Mouse (Mus musculus) Patski (cell line): Measurements from ENCODE around the gene Eppin. TPM values are rescaled to one million over a fixed set of nuclear protein-coding genes. Genes with fewer than 3 reads are reported as not detected.
"Not testable (repeated sequence)": the region's sequence is repeated elsewhere in the genome, so short reads cannot be mapped to it uniquely, and the experiment has no call there.

Experiments
- ATAC-seq: fragments of 100-300 bp; one replicate; pipeline ENCODE4 v1.8.0; 2021
- CTCF ChIA-PET: fragments of 350-600 bp; sonication (Branson Sonifier 250); formaldehyde crosslinking; loops from one replicate; lab custom pipeline; 2022; ENCODE audit warnings: inconsistent platforms; lab: Charles Lee
- POLR2A ChIA-PET: fragments of 350-600 bp; sonication (Branson Sonifier 250); formaldehyde crosslinking; loops from one replicate; lab custom pipeline; 2022; ENCODE audit warnings: antibody characterized with exemption, inconsistent platforms; lab: Charles Lee
- DNase-seq: peaks from one replicate; pipeline ENCODE4 v3.0.0-alpha.2; 2011; ENCODE audit warnings: low read depth, low spot score
- H3K27me3 ChIP-seq: fragments of 371-371 bp; one replicate; pipeline ENCODE4 v1.5.1; 2021
- CTCF ChIP-seq: fragments of 100-300 bp; IDR thresholded peaks from one replicate; pipeline ENCODE4 v1.5.1; 2021
- in situ Hi-C: fragments of 300-500 bp; cut with MboI; formaldehyde crosslinking; loops from 3 replicates; pipeline ENCODE4 v1.11.1; 2018; ENCODE audit warnings: low pct_unique_long_range_greater_than_20kb, mixed read lengths
- polyA plus RNA-seq: library from polyadenylated mRNA; unstranded; gene quantifications from one replicate; pipeline ENCODE4 v1.2.3, GENCODE M21; 2021

Eppin gene
- polyA plus RNA-seq, 1 experiment from 2014 or later = not detected

DNA sequence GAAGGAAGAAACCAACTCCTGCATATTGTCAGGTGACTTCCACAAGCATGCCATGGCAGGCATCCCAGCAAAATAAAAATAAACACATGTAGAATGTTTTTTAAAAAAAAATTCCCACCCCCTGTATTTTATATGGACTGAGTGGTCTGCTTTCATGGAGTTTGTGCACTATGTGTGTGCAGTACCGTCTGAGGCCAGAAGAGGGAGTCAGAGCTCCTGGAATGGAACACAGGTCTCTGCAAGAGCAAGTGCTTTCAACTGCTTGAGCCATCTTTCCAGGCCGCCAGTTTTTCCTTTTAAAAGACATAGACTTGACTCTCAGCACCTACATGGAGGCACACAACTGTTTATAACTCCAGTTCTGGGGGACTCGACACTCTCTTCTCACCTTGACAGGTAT, 10.1 kb upstream of the Eppin start:
- H3K27me3 ChIP-seq = no peaks in the 10 kb centered on the region
- DNase-seq (no peak), ATAC-seq (no peak)
- ChIA-PET CTCF (interaction anchor here (1.0 kb wide), 1 partner anchor 10 kb away, joined by 3 read pairs; the partner anchor contains the start of gene Eppin), POLR2A (no interaction called here)
- TF ChIP-seq CTCF = no peak
- in situ Hi-C loops = no loop called here

DNA sequence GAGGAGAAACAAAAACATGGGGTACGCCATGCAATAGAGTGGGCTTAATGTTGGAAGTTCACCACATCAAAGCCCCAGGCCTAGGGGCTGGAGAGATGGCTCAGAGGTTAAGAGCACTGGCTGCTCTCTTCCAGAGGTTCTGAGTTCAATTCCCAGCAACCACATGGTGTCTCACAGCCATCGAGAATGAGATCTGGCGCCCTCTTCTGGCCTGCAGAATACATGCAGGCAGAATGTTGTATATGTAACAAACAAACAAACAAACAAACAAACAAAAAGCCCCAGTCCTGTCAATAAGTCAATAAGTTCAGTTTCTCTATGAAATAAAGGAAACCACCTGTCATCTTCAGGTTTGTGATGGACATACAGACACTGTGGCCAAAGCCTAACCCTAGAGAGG, 6.8 kb upstream of the Eppin start:
- ATAC-seq = no peak
- POLR2A ChIA-PET = no interaction called here
- no peak for DNase-seq
- CTCF ChIA-PET = no interaction called here
- peak; percentile 35 for TF ChIP-seq CTCF
- peaks cover 2% of the 10 kb centered on the region for H3K27me3 ChIP-seq
- in situ Hi-C loops = no loop called here

DNA sequence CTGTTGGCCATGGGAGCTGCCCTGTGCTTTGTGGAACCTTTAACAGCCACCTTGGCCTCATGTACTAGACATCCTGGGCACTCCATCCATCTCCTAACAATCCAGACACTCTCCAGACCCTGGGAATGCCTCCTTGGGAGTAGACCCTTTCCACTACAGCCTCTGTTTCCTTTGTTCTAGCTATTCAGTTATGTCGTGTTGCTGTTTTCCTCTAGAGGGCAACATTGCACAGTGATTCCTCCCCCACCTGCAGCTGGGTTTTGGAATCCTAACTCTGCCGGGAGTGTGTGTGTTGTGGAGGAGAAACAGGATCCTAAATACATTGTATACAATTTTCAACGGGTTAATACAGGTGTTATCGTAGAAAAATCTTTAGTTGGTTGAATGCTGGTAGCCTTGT, 1.4 kb downstream of the Eppin start:
- no peak for ATAC-seq
- TF ChIP-seq CTCF = peak; percentile 65
- ChIA-PET CTCF (interaction anchor here (0.9 to 2.5 kb wide), 8 partner anchors 14 to 134 kb away, joined by 3 to 26 read pairs (median 3); partner anchors contain the start of genes Spint4 and Wfdc13), POLR2A (interaction anchor here (1.3 kb wide), 1 partner anchor 133 kb away, joined by 4 read pairs; no protein-coding TSS in a partner anchor)
- peaks cover 16% of the 10 kb centered on the region for H3K27me3 ChIP-seq
- in situ Hi-C loops = loop anchor here (5.0 kb wide), 1 partner anchor 130 kb away; no protein-coding TSS in a partner anchor
- no peak for DNase-seq

DNA sequence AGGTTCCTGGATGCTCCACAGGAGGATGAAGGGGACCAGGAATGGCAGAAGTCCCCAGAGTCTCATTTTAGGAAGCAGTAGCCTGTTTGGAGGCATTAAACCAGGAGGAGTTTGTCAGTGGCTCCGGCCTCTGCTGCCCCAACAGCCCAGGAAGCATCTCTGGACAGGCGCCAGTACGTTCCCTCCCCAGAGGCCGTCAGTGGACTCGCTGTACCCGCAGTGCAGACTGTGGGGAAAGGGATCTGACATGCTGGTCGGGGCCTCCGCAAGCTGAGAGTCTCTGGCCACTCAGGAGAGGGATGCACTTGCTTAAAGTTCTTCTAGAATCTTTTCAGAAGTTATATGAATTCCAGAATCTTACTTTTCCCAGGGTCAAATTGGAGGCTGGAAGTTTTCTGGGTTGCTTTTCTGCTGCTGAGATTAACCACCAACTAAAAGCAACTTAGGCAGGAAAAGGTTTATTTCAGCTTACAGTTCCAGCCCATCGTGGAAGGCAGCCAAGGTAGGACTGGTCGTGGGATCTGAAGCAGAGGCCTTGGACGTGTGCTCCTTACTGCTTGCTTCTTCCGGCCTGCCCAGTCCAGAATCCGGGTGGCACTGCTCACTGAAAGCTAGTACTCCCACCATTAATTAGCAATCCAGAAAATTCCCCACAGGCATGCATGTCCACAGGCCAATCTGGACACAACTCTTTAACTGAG, 8.2 kb downstream of the Eppin start, which contains the start of gene Wfdc6a:
Gene Wfdc6a, minus strand, starts transcription at position 423 of the 701 bp plus-strand sequence.
- ATAC-seq, H3K27me3 ChIP-seq, DNase-seq, in situ Hi-C loops, POLR2A ChIA-PET, CTCF ChIA-PET: not testable (repeated sequence)

DNA sequence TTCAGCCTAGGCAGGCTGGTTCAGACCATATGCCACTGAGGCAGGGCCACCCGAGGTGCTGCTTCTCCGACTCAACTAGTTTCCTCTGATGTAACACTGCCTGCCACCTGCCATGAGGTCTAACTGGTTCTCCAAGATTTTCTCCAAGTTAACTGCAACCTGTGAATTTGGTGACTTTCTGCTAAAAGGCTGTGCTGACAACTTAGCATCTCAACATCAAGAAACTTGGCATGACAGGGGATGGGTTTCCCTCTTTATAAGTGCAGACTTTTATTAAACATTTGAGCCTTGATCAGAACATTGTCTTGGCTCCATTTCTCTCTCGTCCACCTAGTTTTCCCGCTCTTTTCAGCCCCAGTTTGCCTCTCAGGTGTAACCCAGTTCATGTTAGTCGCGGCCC, 20.0 kb downstream of the Eppin start, which contains the start of gene Spint3:
Gene Spint3, minus strand, starts transcription at position 101 of the 400 bp plus-strand sequence.
- POLR2A ChIA-PET, in situ Hi-C loops, CTCF ChIA-PET, ATAC-seq, DNase-seq, H3K27me3 ChIP-seq: not testable (repeated sequence)

DNA sequence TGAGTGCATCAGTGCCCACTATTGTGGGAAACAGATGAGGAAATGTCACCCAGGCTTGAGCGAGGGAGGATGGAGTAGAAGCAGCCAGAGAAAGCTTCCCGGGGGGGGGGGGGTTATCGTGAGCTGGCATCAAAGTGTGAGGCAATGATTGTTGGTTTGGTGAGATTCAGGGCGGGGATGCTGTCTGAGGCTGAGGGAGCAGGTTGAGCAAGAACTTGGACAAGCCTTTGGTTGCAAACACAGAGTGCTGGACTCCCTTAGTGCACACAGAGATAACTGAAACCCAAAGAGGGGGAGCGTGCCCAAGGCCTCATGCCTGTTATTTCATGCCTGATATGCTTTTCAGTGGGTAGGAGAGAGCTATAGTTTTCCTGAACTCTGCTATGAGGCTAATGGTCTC, 25.9 kb downstream of the Eppin start:
- in situ Hi-C loops = no loop called here
- ATAC-seq (no peak), DNase-seq (no peak)
- ChIA-PET POLR2A (no interaction called here), CTCF (interaction anchor here (0.6 to 1.2 kb wide), 2 partner anchors 17 to 46 kb away, joined by 3 read pairs; no protein-coding TSS in a partner anchor)
- no peak for TF ChIP-seq CTCF
- H3K27me3 ChIP-seq = no peaks in the 10 kb centered on the region

DNA sequence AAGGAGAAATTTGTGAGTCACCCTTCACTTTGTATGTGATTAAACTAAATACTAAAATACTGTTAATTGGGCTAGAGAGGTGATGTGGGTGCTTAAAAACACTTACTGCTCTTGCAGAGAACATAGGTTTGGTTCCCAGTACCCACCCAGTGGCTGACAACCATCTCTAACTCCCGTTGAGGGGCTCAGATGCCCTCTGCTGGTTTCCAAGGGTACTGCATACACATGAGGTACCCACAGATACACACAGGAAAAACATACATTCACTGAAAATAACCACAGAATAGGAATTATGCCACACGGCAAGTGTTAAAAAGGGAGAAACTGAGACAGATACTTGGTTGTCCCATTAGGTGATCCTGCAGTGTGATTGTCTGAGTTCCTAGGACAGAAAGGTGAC, 26.4 kb downstream of the Eppin start:
- CTCF ChIA-PET = interaction anchor here (0.6 to 1.2 kb wide), 2 partner anchors 16 to 46 kb away, joined by 3 read pairs; no protein-coding TSS in a partner anchor
- POLR2A ChIA-PET = no interaction called here
- peak; percentile 52 for TF ChIP-seq CTCF
- in situ Hi-C loops = no loop called here
- no peak for DNase-seq
- H3K27me3 ChIP-seq = no peaks in the 10 kb centered on the region
- ATAC-seq = no peak

DNA sequence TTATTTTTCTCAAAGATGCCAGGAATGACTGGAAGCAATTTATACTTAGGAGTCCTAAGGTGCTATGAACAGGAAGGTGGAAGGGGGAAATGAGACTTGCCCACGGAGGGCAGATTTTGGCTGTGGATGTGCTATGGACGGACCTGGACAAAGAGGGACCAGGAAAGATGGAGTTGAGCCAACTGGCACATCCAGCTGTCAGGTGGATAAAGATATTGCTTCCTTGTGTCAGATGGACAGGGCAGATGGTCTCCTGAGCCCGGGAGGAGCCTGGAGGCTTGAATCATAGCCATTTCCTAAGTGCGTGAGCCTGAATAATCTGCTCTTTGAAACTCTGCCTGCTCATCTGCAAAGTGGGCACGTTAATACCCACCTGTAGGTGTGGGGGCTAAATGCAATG, 29.0 kb downstream of the Eppin start:
- no peak for ATAC-seq
- no peaks in the 10 kb centered on the region for H3K27me3 ChIP-seq
- in situ Hi-C loops = no loop called here
- no peak for TF ChIP-seq CTCF
- POLR2A ChIA-PET = no interaction called here
- CTCF ChIA-PET = interaction anchor here (0.8 to 1.2 kb wide), 6 partner anchors 14 to 155 kb away, joined by 3 to 5 read pairs (median 3); no protein-coding TSS in a partner anchor
- no peak for DNase-seq

DNA sequence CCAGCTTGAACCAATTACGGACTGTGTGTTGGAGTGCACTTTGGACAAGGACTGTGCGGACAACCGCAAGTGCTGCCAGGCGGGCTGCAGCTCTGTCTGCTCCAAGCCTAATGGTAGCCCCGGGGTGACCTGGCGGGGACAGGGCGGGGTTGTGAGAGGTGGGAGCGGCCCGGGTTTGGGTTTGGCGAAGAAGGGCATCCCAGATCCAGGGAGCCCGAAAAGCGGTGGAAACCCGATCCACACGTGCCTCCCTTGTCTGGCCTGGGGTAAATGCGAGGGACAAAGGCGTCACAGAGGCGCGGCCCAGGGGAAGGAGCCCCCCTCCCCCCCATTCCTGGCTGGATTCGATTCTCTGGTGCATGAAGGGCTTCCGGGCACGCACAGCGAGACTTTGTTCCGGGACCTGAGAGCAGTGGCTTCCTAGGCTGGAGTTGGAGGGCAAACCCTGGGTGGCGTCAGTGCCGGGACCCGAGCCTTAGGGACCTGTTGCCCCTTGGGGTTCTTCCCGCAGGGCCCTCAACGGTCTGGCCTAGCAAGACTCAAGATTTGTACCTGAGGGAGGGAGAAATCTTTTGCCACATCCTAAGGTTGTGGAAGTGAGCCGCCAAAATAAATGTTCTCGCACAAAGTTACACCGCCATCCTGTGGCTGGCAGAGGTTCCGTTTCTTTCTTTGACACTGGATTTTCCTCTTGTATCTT, 29.9 kb downstream of the Eppin start:
- ChIA-PET POLR2A (no interaction called here), CTCF (interaction anchor here (0.8 to 1.3 kb wide), 7 partner anchors 29 to 154 kb away, joined by 3 to 5 read pairs (median 3); partner anchors contain the start of gene Gm20458)
- no peak for DNase-seq
- peak; percentile 86 for TF ChIP-seq CTCF
- H3K27me3 ChIP-seq = no peaks in the 10 kb centered on the region
- peak; percentile 14 for ATAC-seq
- in situ Hi-C loops = no loop called here

DNA sequence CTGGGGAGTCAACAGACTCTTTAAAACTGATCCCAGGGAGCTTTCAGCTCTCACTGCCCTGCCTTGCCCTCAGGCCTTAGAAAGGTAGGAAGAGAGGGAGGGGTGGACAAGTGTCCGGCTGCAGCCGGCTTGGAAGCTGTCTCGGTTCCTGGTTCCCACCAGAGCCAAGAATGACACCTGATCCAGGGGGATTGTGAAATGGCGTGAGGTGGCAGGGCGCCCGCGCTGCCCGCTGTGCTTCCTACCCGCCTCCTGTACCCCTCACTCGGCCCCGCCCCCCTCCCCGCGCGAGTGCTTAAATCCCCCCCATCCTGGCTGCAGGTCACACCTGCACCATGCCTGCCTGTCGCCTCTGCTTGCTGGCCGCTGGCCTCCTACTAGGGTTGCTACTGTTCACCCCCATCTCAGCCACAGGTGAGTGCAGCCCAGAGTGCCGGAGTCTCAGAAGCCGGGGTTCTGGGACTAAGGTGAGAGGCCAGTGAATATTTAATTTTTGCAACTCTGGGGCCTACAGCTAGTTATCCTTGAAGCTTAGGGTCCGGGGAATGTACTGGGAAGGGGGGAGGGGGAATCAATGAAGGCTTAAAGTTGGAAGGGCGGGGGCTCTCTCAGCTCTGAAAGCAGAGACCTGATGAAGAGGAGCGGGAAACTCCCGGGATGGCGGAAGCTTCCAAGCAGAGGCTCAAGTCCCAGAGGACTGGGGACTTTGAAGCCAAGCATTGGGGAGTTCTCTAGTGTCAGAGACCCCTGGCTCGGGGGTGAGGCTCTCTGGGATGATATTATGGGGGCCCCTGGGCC, 30.8 kb downstream of the Eppin start, which contains the start of gene Wfdc2:
Gene Wfdc2, plus strand, starts transcription at position 23 of the 798 bp plus-strand sequence.
- ATAC-seq (no peak), DNase-seq (no peak)
- ChIA-PET POLR2A (no interaction called here), CTCF (interaction anchor here (1.1 to 1.3 kb wide), 2 partner anchors 32 to 102 kb away, joined by 3 to 5 read pairs; partner anchors contain the start of gene Gm20458)
- H3K27me3 ChIP-seq = no peaks in the 10 kb centered on the region
- no peak for TF ChIP-seq CTCF
- in situ Hi-C loops = no loop called here
